Mouse (Mus musculus) ES-E14 (cell line): ENCODE measurements around the gene Ccdc114. TPM values are rescaled to one million over a fixed set of nuclear protein-coding genes. Genes with fewer than 3 reads are reported as not detected.

Source experiments
- DNase-seq: peaks from one replicate; pipeline ENCODE4 v3.0.0-alpha.2; 2013; ENCODE audit warnings: low read depth, low spot score
- H3K27ac ChIP-seq: 2 replicates; pipeline ENCODE4 v1.5.1; 2012; ENCODE audit warnings: low read depth, mild to moderate bottlenecking, low read length, moderate library complexity, mixed read lengths; ENCODE audit not compliant: poor library complexity, insufficient read depth, severe bottlenecking
- H3K36me3 ChIP-seq: 2 replicates; pipeline ENCODE4 v1.6.1; 2012; ENCODE audit warnings: mild to moderate bottlenecking, low read length, moderate library complexity, mixed read lengths; ENCODE audit not compliant: control insufficient read depth, poor library complexity, insufficient read depth, severe bottlenecking
- H3K4me1 ChIP-seq, 2 experiments: fragments of 150-350 bp in 1 of 2; sonication (generic) in 1 of 2; 2 replicates each; pipeline ENCODE4 v1.6.1; 2012; ENCODE audit warnings: low read length in 2 of 2, mild to moderate bottlenecking in 1 of 2, mixed read lengths in 1 of 2; ENCODE audit not compliant: control insufficient read depth in 2 of 2, insufficient read depth in 2 of 2, poor library complexity in 1 of 2
- H3K4me3 ChIP-seq, 2 experiments: fragments of 150-350 bp in 1 of 2; sonication (generic) in 1 of 2; 2 replicates each; pipeline ENCODE4 v1.5.1; 2012; ENCODE audit warnings: low read length in 2 of 2, low read depth in 1 of 2, mild to moderate bottlenecking in 1 of 2, mixed read lengths in 1 of 2; ENCODE audit not compliant: insufficient read depth in 1 of 2, poor library complexity in 1 of 2, severe bottlenecking in 1 of 2
- H3K9ac ChIP-seq: 2 replicates; pipeline ENCODE4 v1.6.1; 2012; ENCODE audit warnings: low read depth, mild to moderate bottlenecking, low read length, mixed read lengths; ENCODE audit not compliant: poor library complexity, insufficient read depth, severe bottlenecking
- H3K9me3 ChIP-seq: fragments of 150-350 bp; sonication (generic); 2 replicates; pipeline ENCODE4 v1.6.1; 2012; ENCODE audit warnings: low read depth, mild to moderate bottlenecking, low read length; ENCODE audit not compliant: control insufficient read depth, insufficient read depth
- CHD2 ChIP-seq: IDR thresholded peaks from 2 replicates; pipeline ENCODE4 v1.6.1; 2014; ENCODE audit warnings: mild to moderate bottlenecking, low read depth, low read length, inconsistent platforms
- HCFC1 ChIP-seq: IDR thresholded peaks from 2 replicates; pipeline ENCODE4 v1.6.1; 2012; ENCODE audit warnings: low read length, inconsistent platforms, borderline replicate concordance; ENCODE audit not compliant: insufficient read depth
- MAFK ChIP-seq: IDR thresholded peaks from 2 replicates; pipeline ENCODE4 v1.6.1; 2014; ENCODE audit warnings: mild to moderate bottlenecking, low read depth, low read length, inconsistent platforms; ENCODE audit not compliant: insufficient read depth
- ZC3H11A ChIP-seq: IDR thresholded peaks from 2 replicates; pipeline ENCODE4 v1.6.1; 2012; ENCODE audit warnings: low read depth, mild to moderate bottlenecking, inconsistent platforms, low read length, borderline replicate concordance
- ZNF384 ChIP-seq: IDR thresholded peaks from 2 replicates; pipeline ENCODE4 v1.6.1; 2012; ENCODE audit warnings: low read depth, low read length, inconsistent platforms
- in situ Hi-C, 2 experiments: fragments of 600-800 bp; cut with MboI; formaldehyde crosslinking; loops; one replicate each; pipeline ENCODE4 v1.15.1; 2025; ENCODE audit warnings: low sequenced_read_pairs in 2 of 2, inconsistent platforms in 1 of 2; ENCODE audit not compliant: unreplicated experiment in 2 of 2
- total RNA-seq: library from RNA; depleted of rRNA; stranded (reverse); fragments of 300-350 nt; gene quantifications from 2 replicates; pipeline ENCODE4 v1.2.3, GENCODE M21; 2012

Gene Ccdc114
- total RNA-seq, 1 experiment = 7.7 TPM

DNA sequence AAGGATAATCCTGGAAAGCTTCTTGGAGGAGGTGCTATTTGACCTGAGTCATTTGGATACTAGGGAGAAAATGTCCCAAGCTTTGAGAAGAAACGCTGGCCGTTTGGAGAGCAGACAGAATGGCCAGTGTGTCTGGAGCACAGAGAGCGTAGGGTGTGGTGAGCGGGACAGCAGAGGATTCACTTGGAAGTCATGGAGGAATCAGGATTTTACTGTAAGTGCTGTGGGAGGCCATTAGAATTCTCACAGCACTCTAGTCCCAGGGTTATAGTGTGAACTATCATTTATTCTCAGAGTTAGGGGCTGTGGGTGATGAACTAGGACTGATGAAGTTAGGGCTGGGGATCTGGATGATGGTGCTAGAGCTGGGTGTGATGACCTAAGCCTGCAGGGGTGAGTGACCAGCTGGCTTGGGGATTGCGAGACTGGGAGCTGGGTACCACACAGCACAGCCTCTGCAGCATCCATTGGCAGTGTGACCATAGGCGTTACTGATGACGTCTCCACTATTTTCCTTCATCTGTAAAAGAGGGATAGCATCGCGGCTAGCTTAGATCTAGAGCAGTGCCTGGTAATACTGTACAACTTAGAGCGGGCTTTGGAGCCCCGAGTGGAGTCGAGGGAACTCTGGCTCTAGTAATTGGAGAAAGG, 1.8 kb upstream of the Ccdc114 start:
- H3K4me1 ChIP-seq = peaks cover 8 to 28% of the 10 kb centered on the region in 2 experiments; a peak in 3 of 4 replicates
- no peak overlapping the region for H3K4me3 ChIP-seq
- H3K9me3 ChIP-seq = no peaks in the 10 kb centered on the region

DNA sequence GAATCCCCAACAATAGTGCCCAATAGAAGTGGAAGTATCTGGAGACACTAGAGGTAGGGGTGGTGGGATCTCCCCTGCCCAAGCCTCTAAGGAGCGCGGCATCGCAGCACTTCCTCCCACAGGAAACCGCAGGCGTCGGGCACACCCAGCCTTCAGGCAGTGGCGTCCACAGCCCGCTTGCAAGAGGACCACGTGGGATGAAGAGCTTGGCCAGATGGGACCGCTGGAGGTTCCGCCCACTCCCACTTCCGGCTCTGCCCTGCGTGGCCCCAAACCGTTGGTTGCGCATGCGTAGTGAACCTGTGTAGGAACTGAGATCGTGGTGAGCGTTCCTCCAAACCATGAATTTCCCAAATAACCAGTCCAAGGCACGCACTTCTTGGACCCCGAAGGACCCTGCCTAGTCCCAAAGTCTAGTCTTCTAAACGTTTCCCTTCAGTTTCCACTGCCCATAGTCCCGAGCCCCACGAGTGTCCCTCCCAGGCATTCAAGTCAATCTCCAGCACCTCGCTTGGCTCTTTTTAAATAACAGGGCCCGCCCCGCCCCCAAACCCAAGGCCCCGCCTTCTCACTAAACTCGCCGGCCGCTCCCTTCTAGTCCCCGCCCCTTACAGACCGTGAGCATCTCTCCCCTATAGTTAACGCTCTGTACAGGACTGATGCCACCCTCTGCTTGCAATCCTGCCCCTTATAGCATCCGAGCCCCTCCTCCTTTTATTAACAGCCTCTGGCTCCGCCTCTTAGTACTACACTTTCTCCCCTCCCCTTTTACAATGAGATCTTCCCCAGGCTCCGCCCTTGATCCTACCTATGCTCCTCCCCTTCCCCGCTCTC, 727 bp upstream of the Ccdc114 start:
- peak overlapping the region; percentile 61 to 86 for H3K4me3 ChIP-seq
- TF ChIP-seq MAFK = no peak
- no peak for TF ChIP-seq CHD2
- no peak for TF ChIP-seq ZC3H11A
- no peak for TF ChIP-seq HCFC1
- no peak for TF ChIP-seq ZNF384
- peak overlapping the region; percentile 69 for H3K9ac ChIP-seq
- H3K27ac ChIP-seq = peak overlapping the region; percentile 77
- peaks cover 8 to 17% of the 10 kb centered on the region in 2 experiments; a peak in 2 of 4 replicates for H3K4me1 ChIP-seq
- DNase-seq = peak; percentile 96
- in situ Hi-C loops = loop anchor here in 1 of 2 experiments (10.0 kb wide), 1 partner anchor 178 kb away; no protein-coding TSS in a partner anchor
- no peaks in the 10 kb centered on the region for H3K36me3 ChIP-seq
- no peaks in the 10 kb centered on the region for H3K9me3 ChIP-seq

More for the DNA sequence above, 1.8 kb upstream of the Ccdc114 start:
- H3K36me3 ChIP-seq = no peaks in the 10 kb centered on the region
- H3K27ac ChIP-seq = no peak overlapping the region
- in situ Hi-C loops = loop anchor here in 1 of 2 experiments (10.0 kb wide), 1 partner anchor 177 kb away; no protein-coding TSS in a partner anchor
- TF ChIP-seq HCFC1 (no peak), ZC3H11A (no peak), ZNF384 (no peak), MAFK (no peak), CHD2 (no peak)
- DNase-seq = no peak
- H3K9ac ChIP-seq = peak overlapping the region; percentile 53; the same call in 1 of the 2 replicates

GRCm38 (mm10) chr7:45924429-45924816, 551 bp downstream of the Ccdc114 start:
- DNase-seq = peak; percentile 54

DNA sequence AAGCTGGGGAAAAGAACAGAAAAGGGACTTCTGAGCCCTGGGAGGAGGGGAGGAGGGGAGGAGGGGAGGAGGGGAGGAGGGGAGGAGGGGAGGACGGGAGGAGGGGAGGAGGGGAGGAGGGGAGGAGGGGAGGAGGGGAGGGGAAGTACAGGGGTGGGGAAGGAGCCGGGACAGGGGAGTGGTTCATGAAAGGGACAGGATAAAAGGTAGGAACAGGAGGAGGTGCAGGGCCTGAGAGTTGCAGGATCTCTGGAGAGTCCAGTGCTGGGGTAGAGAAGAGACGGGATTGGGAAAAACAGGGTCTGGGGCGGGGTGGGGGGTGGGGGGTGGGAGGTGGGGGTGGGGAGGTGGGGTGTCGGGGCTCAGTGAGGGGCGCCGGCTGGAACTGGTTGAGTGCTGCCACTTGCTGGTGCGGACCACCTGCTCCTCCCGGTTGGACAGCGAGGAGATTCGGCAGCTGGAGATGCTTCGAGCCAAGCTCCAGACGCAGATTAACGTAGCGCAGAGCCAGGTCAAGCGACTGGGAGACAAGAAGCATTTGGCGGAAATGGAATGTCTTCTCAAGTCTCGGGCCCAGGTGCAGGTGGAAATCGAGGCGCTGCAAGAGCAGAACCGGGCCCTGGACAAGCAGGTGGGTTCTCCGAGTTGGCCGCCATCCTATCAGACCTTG, 4.9 kb downstream of the Ccdc114 start:
- Histone ChIP-seq H3K4me3 (peak overlapping the region; percentile 62 to 65), H3K9ac (peak overlapping the region; percentile 48), H3K36me3 (peaks cover 3% of the 10 kb centered on the region; the same call in 1 of the 2 replicates), H3K27ac (peak overlapping the region; percentile 1; the same call in 1 of the 2 replicates), H3K9me3 (no peaks in the 10 kb centered on the region), H3K4me1 (no peaks in the 10 kb centered on the region)
- TF ChIP-seq CHD2 (no peak), MAFK (no peak), ZC3H11A (no peak), HCFC1 (no peak)
- in situ Hi-C loops = loop anchor here (10.0 to 25.0 kb wide), 2 partner anchors 184 to 191 kb away; partner anchors contain the start of gene Spaca4 (in 1 of the 2)
- DNase-seq = no peak

More at GRCm38 (mm10) chr7:45924429-45924816, 551 bp downstream of the Ccdc114 start:
- TF ChIP-seq ZC3H11A = no peak
- no peak for TF ChIP-seq ZNF384
- in situ Hi-C loops = loop anchor here in 1 of 2 experiments (10.0 kb wide), 1 partner anchor 180 kb away; no protein-coding TSS in a partner anchor
- H3K36me3 ChIP-seq = no peaks in the 10 kb centered on the region
- peak overlapping the region; percentile 71 for H3K9ac ChIP-seq
- H3K27ac ChIP-seq = peak overlapping the region; percentile 4
- H3K4me3 ChIP-seq = peak overlapping the region; percentile 67 to 86
- no peaks in the 10 kb centered on the region for H3K9me3 ChIP-seq
- peaks cover 5 to 17% of the 10 kb centered on the region in 2 experiments; a peak in 2 of 4 replicates for H3K4me1 ChIP-seq
